Mouse (Mus musculus) heart, adult 2 months (tissue): ENCODE data around the gene Specc1. TPM values are rescaled to one million over a fixed set of nuclear protein-coding genes. Genes with fewer than 3 reads are reported as not detected.

ENCODE experiments used
- DNase-seq, 2 experiments: peaks; one replicate each; pipeline ENCODE4 v3.0.0; 2021
- H3K27ac ChIP-seq: fragments of 200-600 bp; 2 replicates; pipeline ENCODE4 v1.8.1; 2022
- H3K27me3 ChIP-seq: fragments of 200-500 bp; 2 replicates; pipeline ENCODE4 v1.6.1; 2012; ENCODE audit warnings: mild to moderate bottlenecking, low read length, inconsistent platforms, mixed read lengths; ENCODE audit not compliant: control insufficient read depth, insufficient read depth
- H3K36me3 ChIP-seq: fragments of 200-500 bp; 2 replicates; pipeline ENCODE4 v1.6.1; 2012; ENCODE audit warnings: low read length, inconsistent platforms; ENCODE audit not compliant: control insufficient read depth, insufficient read depth
- H3K4me1 ChIP-seq: fragments of 200-500 bp; 2 replicates; pipeline ENCODE4 v1.6.1; 2011; ENCODE audit warnings: low read length; ENCODE audit not compliant: control insufficient read depth, insufficient read depth
- H3K4me3 ChIP-seq: fragments of 200-600 bp; 2 replicates; pipeline ENCODE4 v1.8.1; 2022
- H3K79me2 ChIP-seq: fragments of 200-500 bp; replicated peaks from 2 replicates; pipeline ENCODE4 v1.6.1; 2012; ENCODE audit warnings: mild to moderate bottlenecking, inconsistent platforms, low read length, moderate library complexity, mixed read lengths; ENCODE audit not compliant: control insufficient read depth, insufficient read depth
- H3K9ac ChIP-seq: fragments of 200-500 bp; 2 replicates; pipeline ENCODE4 v1.6.1; 2012; ENCODE audit warnings: low read depth, mild to moderate bottlenecking, control low read depth, inconsistent platforms, low read length, mixed read lengths
- CTCF ChIP-seq: fragments of 200-600 bp; IDR thresholded peaks from 2 replicates; pipeline ENCODE4 v1.8.1; 2022; ENCODE audit warnings: antibody characterized with exemption, mild to moderate bottlenecking, moderate library complexity
- EP300 ChIP-seq: fragments of 200-500 bp; IDR thresholded peaks from 2 replicates; pipeline ENCODE4 v1.6.1; 2011; ENCODE audit warnings: low read depth, low read length, control low read depth; ENCODE audit not compliant: insufficient read depth
- POLR2A ChIP-seq: fragments of 200-500 bp; IDR thresholded peaks from 2 replicates; pipeline ENCODE4 v1.6.1; 2011; ENCODE audit warnings: mild to moderate bottlenecking, low read depth, low read length, control low read depth; ENCODE audit not compliant: insufficient read depth
- WGBS: fragments of 180-500 bp; shearing (Covaris S2); methylation state at CpG from one replicate; pipeline ENCODE4 v1.1.7; 2018; 5-methylcytosine and 5-hydroxymethylcytosine counted together
- intact Hi-C: fragments of 180-260 bp; cut with DNase I; formaldehyde crosslinking; loops from one replicate; pipeline ENCODE4 v1.15.1; 2025
- polyA plus RNA-seq: library from polyadenylated mRNA; depleted of rRNA; stranded (reverse); fragments of >200 nt; gene quantifications from 2 replicates; pipeline ENCODE4 v1.2.3, GENCODE M21; 2012
- total RNA-seq, 2 experiments: library from RNA; stranded (reverse); gene quantifications; 2 replicates each; pipeline ENCODE4 v1.2.3; 2021

Specc1 gene
- total and polyA plus RNA-seq, 3 experiments, result 3.5 to 21.6 (median 4.6) TPM

DNA sequence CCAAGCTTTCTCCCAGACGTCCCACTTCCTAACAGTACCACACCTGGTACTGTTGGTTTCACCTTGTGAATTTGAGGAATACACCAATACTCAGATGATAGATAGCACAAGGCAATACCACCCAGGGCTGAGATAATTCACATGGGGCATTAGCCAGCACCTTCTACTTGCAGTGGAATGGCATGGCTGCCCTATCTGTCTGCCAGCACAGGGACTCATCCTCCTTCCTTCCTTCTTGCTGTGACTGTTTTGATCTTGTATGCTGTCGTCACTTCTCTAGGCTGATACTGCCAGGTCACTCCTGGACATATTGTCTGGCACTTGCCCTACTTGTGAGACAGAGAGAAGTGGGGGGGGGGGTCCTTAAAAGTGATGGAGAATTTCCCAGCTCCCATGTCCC is 69.2 kb downstream of the Specc1 start:
- intact Hi-C loops, result no loop called here
- no peaks in the 10 kb centered on the region for H3K79me2 ChIP-seq
- DNase-seq, result no peak
- H3K27ac ChIP-seq, result no peak overlapping the region; the same call in 1 of the 2 replicates
- H3K4me3 ChIP-seq, result no peak overlapping the region
- TF ChIP-seq CTCF (no peak), EP300 (no peak), POLR2A (no peak)
- H3K4me1 ChIP-seq, result peaks cover 9% of the 10 kb centered on the region
- H3K27me3 ChIP-seq, result no peaks in the 10 kb centered on the region
- H3K36me3 ChIP-seq, result no peaks in the 10 kb centered on the region
- WGBS, result 89% methylated on average over 2 of the region's 2 CpGs
- no peak overlapping the region for H3K9ac ChIP-seq

DNA sequence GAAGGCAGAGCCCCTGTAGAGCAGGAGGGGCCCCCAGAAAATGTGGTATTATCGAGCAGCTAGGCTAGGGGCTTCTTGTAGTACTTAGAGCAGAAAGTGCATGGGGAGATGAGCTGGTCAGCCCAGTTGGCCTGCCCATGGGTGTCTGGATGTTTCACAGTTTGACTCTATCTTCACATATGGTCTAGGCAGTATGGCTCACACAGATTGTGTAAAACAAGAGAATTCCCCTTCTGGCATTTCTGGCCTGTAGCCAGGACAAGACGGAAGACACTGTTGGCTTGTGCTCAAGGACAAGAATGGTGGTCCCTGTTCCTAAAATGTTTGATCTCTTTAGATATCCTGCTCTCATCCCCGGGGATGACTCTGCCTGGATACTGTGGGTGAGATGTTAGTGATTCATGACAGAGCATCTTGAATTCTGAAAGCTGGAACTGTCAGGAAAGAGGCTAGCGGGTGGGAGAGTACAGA is 69.8 kb downstream of the Specc1 start:
- no peak overlapping the region for H3K4me3 ChIP-seq
- no peak for DNase-seq
- H3K36me3 ChIP-seq, result no peaks in the 10 kb centered on the region
- H3K27ac ChIP-seq, result no peak overlapping the region
- no peaks in the 10 kb centered on the region for H3K27me3 ChIP-seq
- H3K4me1 ChIP-seq, result peaks cover 9% of the 10 kb centered on the region
- 49% methylated on average over 4 of the region's 4 CpGs for WGBS
- no peaks in the 10 kb centered on the region for H3K79me2 ChIP-seq
- TF ChIP-seq EP300 (no peak), CTCF (no peak), POLR2A (no peak)
- intact Hi-C loops, result no loop called here
- no peak overlapping the region for H3K9ac ChIP-seq

DNA sequence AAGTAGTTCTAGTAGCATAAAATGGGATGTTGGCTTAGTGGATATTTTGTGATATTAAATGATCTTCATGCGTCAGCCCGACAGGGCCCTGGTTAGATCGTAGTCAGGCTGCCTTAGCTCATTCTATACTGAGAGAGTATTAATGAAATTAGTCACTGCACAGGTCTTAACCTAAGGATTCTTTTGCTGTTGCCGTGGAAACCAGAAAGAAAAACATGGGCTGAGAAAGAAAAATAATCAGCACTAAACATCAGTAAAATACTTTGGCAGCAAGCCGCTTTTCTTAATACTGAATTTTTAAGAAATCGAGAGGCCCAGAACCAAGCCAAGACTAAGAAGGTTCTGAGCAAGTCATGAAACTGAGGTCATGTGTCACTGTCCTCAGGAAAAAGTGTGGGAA is 70.7 kb downstream of the Specc1 start:
- H3K9ac ChIP-seq, result no peak overlapping the region
- DNase-seq, result no peak
- peaks cover 9% of the 10 kb centered on the region for H3K4me1 ChIP-seq
- intact Hi-C loops, result no loop called here
- no peaks in the 10 kb centered on the region for H3K79me2 ChIP-seq
- no peaks in the 10 kb centered on the region for H3K36me3 ChIP-seq
- H3K4me3 ChIP-seq, result no peak overlapping the region
- no peak overlapping the region for H3K27ac ChIP-seq
- H3K27me3 ChIP-seq, result no peaks in the 10 kb centered on the region
- TF ChIP-seq POLR2A (no peak), EP300 (no peak), CTCF (no peak)
- WGBS, result 82% methylated on average over 6 of the region's 6 CpGs

- Histone ChIP-seq H3K27me3 (no peaks in the 10 kb centered on the region), H3K4me3 (no peak overlapping the region), H3K4me1 (peaks cover 9% of the 10 kb centered on the region), H3K27ac (no peak overlapping the region), H3K36me3 (no peaks in the 10 kb centered on the region), H3K79me2 (no peaks in the 10 kb centered on the region), H3K9ac (no peak overlapping the region)
- WGBS, result 56% methylated on average over 2 of the region's 2 CpGs
- intact Hi-C loops, result no loop called here
- TF ChIP-seq EP300 (no peak), CTCF (no peak), POLR2A (no peak)
- no peak for DNase-seq
These were observed 71.1 kb downstream of the Specc1 start for GRCm38 (mm10) chr11:62027705-62028104.

GRCm38 (mm10) chr11:62029171-62029570 is 72.6 kb downstream of the Specc1 start:
- Histone ChIP-seq H3K36me3 (no peaks in the 10 kb centered on the region), H3K27ac (no peak overlapping the region), H3K4me3 (no peak overlapping the region), H3K9ac (no peak overlapping the region), H3K79me2 (no peaks in the 10 kb centered on the region), H3K27me3 (no peaks in the 10 kb centered on the region), H3K4me1 (peaks cover 2% of the 10 kb centered on the region)
- 88% methylated on average over 9 of the region's 9 CpGs for WGBS
- intact Hi-C loops, result no loop called here
- no peak for DNase-seq
- TF ChIP-seq CTCF (no peak), POLR2A (no peak), EP300 (no peak)

- DNase-seq, result no peak
- WGBS, result 65% methylated on average over 6 of the region's 6 CpGs
- no peaks in the 10 kb centered on the region for H3K79me2 ChIP-seq
- TF ChIP-seq POLR2A (no peak), EP300 (no peak), CTCF (no peak)
- no peak overlapping the region for H3K4me3 ChIP-seq
- no peaks in the 10 kb centered on the region for H3K27me3 ChIP-seq
- no peaks in the 10 kb centered on the region for H3K4me1 ChIP-seq
- H3K27ac ChIP-seq, result no peak overlapping the region
- H3K36me3 ChIP-seq, result no peaks in the 10 kb centered on the region
- H3K9ac ChIP-seq, result no peak overlapping the region
- intact Hi-C loops, result no loop called here
These were observed 78.0 kb downstream of the Specc1 start for GRCm38 (mm10) chr11:62034564-62034963.

- intact Hi-C loops, result no loop called here
- Histone ChIP-seq H3K79me2 (no peaks in the 10 kb centered on the region), H3K36me3 (no peaks in the 10 kb centered on the region), H3K4me1 (no peaks in the 10 kb centered on the region), H3K4me3 (no peak overlapping the region), H3K27ac (no peak overlapping the region), H3K9ac (no peak overlapping the region), H3K27me3 (no peaks in the 10 kb centered on the region)
- TF ChIP-seq CTCF, result no peak
- no peak for TF ChIP-seq EP300
- TF ChIP-seq POLR2A, result no peak
- WGBS, result 82% methylated on average over 1 of the region's 1 CpGs
- no peak for DNase-seq
These were observed 78.7 kb downstream of the Specc1 start for GRCm38 (mm10) chr11:62035220-62035619.
